Mouse (Mus musculus) frontal cortex, adult 2 months (tissue): ENCODE measurements at regions not wholly inside any gene's neighbourhood (a gene's known extent, or its start where the extent isn't known, plus 50 kb on each side); places are given as distances from the start of the nearest gene placed in this dataset.

Experiments
- DNase-seq, 2 experiments: peaks; one replicate each; pipeline ENCODE4 v3.0.0; 2022; ENCODE audit warnings: low spot score in 1 of 2; ENCODE audit errors: extremely low spot score in 1 of 2

GRCm38 (mm10) chrX:58445624-58446323 is 423.3 kb downstream of the Zic3 start:
- no peak for DNase-seq

GRCm38 (mm10) chrX:58447605-58448004 is 425.1 kb downstream of the Zic3 start:
- no peak for DNase-seq

- no peak for DNase-seq
Observed at GRCm38 (mm10) chrX:58469683-58470082, 439.5 kb upstream of the 4930550L24Rik start.

- DNase-seq: no peak
Observed at GRCm38 (mm10) chrX:58470986-58471385, 438.2 kb upstream of the 4930550L24Rik start.

GRCm38 (mm10) chrX:58490861-58491260 is 418.3 kb upstream of the 4930550L24Rik start:
- peak in 1 of 2 experiments; percentile 66 for DNase-seq

GRCm38 (mm10) chrX:58503573-58503972 is 405.6 kb upstream of the 4930550L24Rik start:
- peak in 1 of 2 experiments; percentile 1 for DNase-seq

GRCm38 (mm10) chrX:58514925-58515324 is 394.2 kb upstream of the 4930550L24Rik start:
- peak in 1 of 2 experiments; percentile 15 for DNase-seq
